Mouse (Mus musculus): ENCODE data around the gene Gm12185. TPM values are rescaled to one million over a fixed set of nuclear protein-coding genes. Genes with fewer than 3 reads are reported as not detected.
"Not testable (repeated sequence)": the region's sequence is repeated elsewhere in the genome, so short reads cannot be mapped to it uniquely, and the experiment has no call there.

Gene Gm12185
- under 1 TPM in 1 of 2 experiments, not detected in 1; 0.09 TPM for total RNA-seq (2021)

DNA sequence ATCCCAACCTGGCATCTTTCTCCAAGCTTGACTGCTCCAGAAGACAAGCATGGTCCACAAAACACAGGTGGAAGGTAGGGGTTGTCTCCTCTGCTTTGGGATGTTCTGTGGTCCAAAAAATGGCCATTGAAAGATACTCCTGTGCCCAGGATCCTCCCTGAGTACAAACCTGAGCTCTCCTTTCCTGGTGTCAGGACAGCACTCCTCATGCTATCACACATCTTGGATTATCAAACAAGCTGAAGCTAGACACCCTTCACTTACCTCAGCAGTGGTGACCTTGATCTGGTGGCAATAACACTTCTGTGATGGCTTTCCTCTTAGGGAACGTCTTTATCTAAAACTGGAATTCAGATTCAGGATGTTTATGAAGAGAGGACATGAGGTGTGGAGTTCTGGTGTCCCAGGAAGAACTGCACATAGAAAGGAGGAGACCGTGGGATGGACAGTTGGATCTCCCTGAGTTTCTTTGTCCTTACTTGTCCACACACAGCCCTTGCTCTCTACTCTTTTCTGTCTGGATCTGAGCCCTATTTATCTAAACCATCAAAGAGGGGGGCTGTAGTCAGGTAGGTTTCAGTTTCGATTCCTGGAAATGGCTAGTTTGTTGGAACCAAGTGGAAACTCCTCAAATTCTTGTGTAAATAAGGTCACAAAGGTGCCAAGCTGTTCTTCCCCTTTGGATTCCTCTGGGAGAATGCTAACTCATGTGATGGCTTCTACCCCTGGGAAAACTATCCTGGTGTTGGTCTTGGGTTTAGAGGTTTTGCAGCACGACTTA lies at the start of gene Gm12185:
Gene Gm12185, minus strand, starts transcription at position 487 of the 781 bp plus-strand sequence.
- DNase-seq (ENCODE audit: extremely low spot score in 1 of 2, low spot score in 1 of 2), result not testable (repeated sequence)

DNA sequence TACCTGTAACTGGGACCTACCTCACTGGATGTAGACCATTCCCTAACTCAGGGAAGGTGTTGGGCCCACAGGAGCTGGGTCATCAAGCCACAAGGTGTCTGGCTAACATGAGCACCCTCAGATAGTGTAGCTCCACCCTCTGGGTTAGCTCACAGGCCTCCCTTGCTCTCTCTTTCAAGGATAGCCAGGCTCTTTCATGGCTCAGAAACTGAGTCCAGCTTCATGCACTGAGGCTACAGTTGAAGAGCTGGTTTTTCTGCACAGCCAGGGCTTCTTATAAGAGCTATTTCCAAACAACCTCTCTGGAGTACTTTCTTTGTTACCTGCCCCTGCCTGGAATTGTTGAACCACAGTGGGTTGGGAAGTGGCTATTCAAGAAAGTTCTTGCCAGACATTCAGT lies 20.0 kb upstream of the Gm12185 start:
- not testable (repeated sequence) for DNase-seq (ENCODE audit: extremely low spot score in 1 of 2, low spot score in 1 of 2)

DNA sequence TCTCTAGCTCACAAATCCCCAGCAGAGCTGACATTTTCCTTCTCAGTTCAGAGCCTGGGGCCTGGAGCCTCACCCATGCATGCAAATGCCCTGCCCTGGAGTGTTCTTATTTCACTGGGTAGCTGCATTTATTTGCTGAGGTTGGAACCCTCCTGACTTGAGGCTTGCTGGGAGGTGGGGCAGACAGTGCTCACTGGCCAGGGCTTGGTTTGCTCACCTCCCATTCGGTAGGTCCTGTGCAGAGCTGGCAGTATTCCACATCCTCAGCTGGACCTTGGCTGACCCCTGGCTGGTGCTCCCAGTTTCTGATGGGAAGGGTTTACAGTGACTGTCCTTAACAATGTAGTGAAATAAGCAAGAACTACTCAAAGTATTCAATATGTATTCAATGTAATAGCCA lies 14.8 kb upstream of the Gm12185 start:
- DNase-seq (ENCODE audit: extremely low spot score in 1 of 2, low spot score in 1 of 2), result not testable (repeated sequence)

DNA sequence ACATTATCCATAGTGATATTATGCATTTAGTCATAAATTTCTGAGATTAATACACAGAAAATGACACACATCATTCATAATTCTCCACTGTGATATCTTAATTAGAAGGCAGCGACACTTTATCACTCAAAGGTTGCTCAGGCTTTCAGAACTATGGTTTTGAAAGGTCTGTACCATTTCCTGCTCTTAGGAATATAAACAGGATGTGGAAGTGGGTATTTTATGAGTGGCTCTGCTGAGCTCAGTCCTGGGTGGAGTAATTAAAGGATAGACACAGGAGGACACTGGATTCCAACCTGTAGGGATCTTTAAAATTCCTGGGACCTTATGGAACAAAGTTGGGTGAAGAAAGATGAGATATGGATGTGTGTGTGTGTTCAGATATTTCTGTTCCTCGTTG lies 14.3 kb upstream of the Gm12185 start:
- not testable (repeated sequence) for DNase-seq (ENCODE audit: extremely low spot score in 1 of 2, low spot score in 1 of 2)

DNA sequence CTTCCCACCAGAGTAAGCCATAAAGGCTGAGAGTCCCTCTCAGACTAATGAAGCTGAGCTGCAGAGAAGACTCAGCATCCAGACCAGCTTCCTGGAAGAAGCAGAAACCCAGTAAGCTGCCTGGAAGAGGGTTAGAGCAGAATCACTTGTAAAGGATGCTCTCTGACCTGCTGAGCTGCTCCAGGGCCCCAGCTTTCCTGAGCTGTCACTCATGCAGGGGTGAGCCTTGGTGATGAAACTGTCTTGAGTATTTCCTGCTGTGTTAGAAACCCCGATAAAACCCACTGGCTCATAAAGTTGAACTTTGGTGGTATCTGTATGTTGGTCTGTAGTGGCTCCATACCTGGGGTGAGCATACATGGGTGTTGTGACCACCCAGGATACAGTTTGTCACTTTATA lies 8.4 kb upstream of the Gm12185 start:
- DNase-seq (ENCODE audit: extremely low spot score in 1 of 2, low spot score in 1 of 2), result not testable (repeated sequence)

DNA sequence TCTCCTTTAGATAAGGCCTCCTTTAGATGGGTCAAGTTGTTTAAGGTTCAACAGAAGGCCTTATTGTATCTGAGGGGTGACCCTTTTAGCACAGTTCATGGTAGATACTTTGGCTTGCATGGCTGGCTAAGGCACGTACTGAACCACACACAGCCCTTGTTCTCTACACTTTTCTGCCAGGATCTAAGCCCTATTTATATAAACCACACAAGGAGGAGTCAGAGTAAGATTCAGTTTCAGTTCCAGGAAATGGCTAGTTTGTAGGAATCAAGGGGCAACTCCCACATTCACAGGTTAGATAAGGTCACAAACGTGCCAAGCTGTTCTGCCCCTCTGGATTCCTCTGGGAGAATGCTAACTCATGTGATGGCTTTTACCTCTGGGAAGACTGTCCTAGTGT lies 2.0 kb upstream of the Gm12185 start, which contains the start of gene Tgtp1:
Gene Tgtp1, minus strand, starts transcription at position 155 of the 400 bp plus-strand sequence.
- DNase-seq (ENCODE audit: extremely low spot score in 1 of 2, low spot score in 1 of 2), result not testable (repeated sequence)

DNA sequence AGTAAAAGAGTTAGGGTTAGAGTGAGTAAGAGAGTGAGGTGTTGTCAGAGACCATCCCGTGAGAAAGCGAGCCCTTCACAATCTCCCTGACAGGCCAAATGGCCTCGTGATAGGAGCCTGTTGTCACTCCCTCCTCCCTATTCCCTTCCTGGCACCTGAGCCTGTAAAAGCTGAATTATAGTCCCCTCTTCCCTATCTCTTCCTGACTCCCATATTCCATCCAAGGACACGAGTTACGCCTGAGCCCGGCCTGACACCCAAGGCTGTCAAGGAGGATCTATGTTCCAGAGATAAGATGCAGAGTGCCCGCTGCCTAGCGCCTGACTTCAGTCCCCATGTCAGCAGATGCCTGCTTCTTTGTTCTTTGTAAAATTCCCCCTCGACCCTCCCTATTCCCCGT lies 1.3 kb upstream of the Gm12185 start:
- not testable (repeated sequence) for DNase-seq (ENCODE audit: extremely low spot score in 1 of 2, low spot score in 1 of 2)

DNA sequence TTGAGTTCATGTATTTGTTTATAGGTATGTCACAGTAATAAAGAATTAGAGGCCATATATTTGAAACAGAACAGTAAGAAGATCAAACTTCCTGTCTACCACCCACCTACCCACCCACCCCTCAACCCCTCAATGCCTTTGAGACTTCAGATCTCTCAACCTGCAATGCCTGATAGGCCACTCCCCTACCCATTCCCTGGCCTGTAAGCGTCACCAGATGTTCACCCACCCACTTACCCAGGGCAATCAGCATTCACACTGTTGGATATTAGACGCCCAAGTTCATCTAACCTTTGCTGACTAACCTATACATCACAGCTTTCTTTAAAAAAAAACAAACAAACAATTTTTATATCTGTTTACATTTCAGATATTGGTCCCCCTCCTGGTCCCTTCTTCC lies 2.0 kb downstream of the Gm12185 start:
- not testable (repeated sequence) for DNase-seq (ENCODE audit: extremely low spot score in 1 of 2, low spot score in 1 of 2)

DNA sequence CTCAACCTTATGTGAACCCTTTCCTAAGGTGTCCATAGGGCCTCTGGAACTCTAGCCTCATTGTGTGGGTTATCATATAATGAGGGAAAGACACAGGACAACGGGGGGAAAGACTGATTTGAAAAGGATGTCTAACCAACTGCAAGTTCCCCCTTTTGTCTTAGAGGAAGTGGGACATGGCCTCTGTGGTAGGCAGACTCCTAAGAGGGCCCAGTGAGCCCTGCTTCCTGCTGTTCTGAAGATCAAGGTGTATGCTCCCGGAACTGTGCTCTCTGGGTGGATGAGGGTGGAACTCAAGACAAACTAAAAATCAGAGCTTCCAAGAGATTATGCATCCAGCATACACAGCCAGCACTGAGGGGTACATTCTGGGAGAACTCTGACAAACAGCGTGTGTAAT lies 3.8 kb downstream of the Gm12185 start:
- not testable (repeated sequence) for DNase-seq (ENCODE audit: extremely low spot score in 1 of 2, low spot score in 1 of 2)

DNA sequence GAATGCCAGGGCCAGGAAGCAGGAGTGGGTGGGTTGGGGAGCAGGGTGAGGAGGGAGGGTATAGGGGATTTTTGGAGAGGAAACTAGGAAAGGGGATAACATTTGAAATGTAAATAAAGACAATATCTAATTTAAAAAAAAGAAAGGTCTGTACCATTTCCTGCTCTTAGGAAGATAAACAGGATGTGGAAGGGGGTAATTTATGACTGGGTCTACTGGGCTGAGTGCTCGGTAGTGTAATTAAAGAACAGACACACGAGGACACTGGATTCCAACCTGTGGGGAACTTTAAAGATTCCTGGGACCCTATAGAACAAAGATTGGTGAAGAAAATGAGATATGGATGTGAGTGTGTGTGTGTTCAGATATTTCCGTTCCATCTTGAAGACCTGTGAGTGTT lies 9.2 kb downstream of the Gm12185 start:
- DNase-seq (ENCODE audit: extremely low spot score in 1 of 2, low spot score in 1 of 2), result not testable (repeated sequence)

DNA sequence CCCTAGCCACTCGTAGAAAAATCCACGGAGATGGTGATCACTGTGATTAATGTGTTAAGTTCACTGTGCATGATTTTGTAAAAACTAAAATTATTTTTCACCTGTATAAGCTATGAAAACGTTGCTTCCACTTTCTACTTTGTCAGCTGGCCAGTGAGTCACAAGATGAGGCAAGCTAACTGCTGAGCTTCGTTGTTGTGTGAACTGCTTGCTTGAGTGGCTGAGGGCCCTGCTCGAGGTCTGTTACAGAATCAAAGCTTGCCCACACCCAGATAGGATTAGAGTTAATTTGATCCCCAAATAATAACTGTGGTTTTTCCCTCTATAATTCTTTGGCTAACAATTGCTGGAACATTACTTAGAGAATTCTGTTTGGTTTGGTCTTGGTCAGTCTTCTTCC lies 12.0 kb downstream of the Gm12185 start:
- DNase-seq (ENCODE audit: extremely low spot score in 1 of 2, low spot score in 1 of 2), result not testable (repeated sequence)

DNA sequence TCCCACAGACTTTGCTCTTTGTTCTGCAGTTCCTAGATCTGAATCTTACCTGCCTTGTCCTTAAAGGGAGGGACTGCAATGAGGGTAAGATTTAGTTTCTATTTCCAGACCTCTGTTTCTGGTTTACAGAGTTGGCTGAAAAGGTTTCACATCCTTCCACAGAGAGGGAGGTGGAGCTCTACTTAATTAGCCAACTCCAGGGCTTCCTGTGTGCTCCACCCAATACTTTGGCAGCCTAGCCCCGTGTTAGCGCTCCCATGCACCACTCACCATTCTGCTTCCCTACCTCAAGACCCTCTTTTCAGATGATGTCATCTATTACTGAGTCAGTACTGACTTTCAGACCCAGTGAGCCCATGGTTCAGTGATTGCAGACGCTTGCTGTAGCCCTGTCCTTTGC lies 12.8 kb downstream of the Gm12185 start, which contains the start of gene 9930111J21Rik1:
Gene 9930111J21Rik1, minus strand, starts transcription at position 148 of the 400 bp plus-strand sequence.
- DNase-seq (ENCODE audit: extremely low spot score in 1 of 2, low spot score in 1 of 2), result not testable (repeated sequence)

DNA sequence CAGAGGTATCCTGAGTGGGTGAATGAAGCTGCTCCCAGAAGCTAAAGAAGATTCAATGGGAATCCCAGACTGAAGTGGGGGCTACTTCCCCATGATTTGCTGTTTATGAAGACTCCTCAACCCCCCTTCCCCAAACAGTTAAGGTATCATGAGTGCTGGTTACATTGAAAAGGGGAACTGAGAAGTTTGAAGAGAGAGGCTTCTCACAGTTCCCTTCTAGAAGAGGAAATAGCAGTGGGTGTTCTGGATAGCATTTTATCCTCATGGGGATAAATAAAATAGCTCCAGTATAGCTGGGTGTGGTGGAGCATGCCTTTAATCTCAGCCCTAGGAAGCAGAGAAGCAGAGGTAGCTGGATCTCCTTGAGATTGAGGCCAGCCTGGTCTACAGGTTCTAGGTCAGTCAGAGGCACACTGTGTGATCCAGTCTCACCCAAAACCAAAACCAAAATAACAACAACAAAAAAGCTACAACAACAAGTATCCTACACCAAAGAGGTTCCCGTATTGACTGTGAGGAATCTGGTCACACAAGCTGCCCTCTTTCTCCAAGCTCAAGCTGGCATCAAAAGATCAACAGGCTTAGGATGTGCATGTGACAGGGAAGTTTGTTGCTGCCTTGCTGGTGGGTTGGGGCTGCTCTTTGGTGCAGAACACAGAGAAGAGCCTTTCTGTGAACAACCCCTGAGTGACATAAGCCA lies 13.6 kb downstream of the Gm12185 start, which contains the start of gene Olfr56:
Gene Olfr56, plus strand, starts transcription at position 650 of the 700 bp plus-strand sequence.
- not testable (repeated sequence) for DNase-seq (ENCODE audit: extremely low spot score in 1 of 2, low spot score in 1 of 2)

DNA sequence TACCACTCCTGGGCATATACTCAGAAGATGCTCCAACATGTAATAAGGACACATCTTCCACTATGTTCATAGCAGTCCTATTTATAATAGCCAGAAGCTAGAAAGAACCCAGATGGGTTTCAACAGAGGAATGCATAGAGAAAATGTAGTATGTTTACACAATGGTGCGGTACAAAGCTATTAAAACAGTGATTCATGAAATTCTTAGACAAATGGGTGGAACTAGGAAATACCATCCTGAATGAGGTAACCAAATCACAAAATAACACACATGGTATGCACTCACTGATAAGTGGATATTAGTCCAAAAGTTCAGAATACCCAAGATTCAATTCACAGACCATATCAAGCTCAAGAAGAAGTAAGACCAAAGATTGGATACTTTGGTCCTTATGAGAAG lies 17.3 kb downstream of the Gm12185 start:
- not testable (repeated sequence) for DNase-seq (ENCODE audit: extremely low spot score in 1 of 2, low spot score in 1 of 2)

DNA sequence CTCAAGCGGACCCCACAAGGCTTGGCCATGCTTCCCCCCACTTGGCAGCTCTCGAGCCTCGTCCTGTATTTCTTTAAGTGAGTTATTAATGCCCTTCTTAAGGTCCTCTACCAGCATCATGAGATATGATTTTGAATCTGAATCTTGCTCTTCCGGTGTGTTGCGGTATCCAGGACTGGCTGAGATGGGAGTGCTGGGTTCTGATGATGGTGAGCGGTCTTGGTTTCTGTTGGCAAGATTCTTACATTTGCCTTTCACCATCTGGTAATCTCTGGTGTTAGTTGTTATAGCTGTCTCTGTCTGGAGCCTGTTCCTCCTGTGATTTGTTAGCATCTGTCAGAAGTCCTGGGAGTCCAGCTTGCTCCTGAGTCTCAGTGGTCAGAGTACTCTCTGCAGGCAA lies 45.9 kb downstream of the Gm12185 start, which contains the start of gene Psme2b:
Gene Psme2b, minus strand, starts transcription at position 101 of the 400 bp plus-strand sequence.
- DNase-seq (ENCODE audit: extremely low spot score in 1 of 2, low spot score in 1 of 2), result not testable (repeated sequence)

DNA sequence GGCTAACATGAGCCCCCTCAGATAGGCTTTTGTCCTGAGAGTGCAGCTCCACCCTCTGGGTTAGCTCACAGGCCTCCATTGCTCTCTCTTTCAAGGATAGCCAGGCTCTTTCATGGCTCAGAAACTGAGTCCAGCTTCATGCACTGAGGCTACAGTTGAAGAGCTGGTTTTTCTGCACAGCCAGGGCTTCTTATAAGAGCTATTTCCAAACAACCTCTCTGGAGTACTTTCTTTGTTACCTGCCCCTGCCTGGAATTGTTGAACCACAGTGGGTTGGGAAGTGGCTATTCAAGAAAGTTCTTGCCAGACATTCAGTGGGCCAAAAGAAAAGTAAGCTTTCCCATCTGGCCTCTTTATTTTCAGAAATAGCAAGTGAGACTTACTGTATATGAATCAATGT lies 52.7 kb downstream of the Gm12185 start:
- DNase-seq (ENCODE audit: extremely low spot score in 1 of 2, low spot score in 1 of 2), result not testable (repeated sequence)

DNA sequence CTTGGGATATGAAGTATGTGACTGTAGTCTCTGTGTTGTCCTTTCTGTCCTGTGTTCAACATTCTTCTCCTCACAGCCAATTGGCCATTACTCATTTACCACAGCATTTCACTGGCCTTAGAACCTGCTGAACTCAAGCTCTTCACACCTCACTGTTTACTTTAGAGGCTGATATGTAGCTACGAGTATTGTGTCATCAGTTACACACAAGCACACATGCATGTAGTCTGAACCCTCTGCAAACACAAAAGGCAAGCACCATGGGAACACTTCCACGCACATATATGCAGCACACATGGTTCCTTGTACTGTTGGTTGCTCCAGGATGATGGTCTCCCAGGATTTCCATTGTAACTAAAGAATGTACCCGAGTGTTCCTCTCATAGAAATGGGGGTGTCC lies 56.7 kb downstream of the Gm12185 start:
- not testable (repeated sequence) for DNase-seq (ENCODE audit: extremely low spot score in 1 of 2, low spot score in 1 of 2)

DNA sequence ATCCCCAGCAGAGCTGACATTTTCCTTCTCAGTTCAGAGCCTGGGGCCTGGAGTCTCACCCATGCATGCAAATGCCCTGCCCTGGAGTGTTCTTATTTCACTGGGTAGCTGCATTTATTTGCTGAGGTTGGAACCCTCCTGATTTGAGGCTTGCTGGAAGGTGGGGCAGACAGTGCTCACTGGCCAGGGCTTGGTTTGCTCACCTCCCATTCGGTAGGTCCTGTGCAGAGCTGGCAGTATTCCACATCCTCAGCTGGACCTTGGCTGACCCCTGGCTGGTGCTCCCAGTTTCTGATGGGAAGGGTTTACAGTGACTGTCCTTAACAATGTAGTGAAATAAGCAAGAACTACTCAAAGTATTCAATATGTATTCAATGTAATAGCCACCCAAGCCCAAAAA lies 58.1 kb downstream of the Gm12185 start:
- DNase-seq (ENCODE audit: extremely low spot score in 1 of 2, low spot score in 1 of 2), result not testable (repeated sequence)

DNA sequence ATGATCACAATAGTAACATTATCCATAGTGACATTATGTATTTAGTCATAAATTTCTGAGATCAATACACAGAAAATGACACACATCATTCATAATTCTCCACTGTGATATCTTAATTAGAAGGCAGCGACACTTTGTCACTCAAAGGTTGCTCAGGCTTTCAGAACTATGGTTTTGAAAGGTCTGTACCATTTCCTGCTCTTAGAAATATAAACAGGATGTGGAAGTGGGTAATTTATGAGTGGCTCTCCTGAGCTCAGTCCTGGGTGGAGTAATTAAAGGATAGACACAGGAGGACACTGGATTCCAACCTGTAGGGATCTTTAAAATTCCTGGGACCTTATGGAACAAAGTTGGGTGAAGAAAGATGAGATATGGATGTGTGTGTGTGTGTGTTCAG lies 58.6 kb downstream of the Gm12185 start:
- not testable (repeated sequence) for DNase-seq (ENCODE audit: extremely low spot score in 1 of 2, low spot score in 1 of 2)

DNA sequence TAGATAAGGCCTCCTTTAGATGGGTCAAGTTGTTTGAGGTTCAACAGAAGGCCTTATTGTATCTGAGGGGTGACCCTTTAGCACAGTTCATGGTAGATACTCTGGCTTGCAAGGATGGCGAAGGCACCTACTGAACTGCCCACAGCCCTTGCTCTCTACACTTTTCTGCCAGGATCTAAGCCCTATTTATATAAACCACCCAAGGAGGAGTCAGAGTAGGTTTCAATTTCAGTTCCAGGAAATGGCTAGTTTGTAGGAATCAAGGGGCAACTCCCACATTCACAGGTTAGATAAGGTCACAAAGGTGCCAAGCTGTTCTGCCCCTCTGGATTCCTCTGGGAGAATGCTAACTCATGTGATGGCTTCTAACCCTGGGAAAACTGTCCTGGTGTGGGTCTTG lies 64.0 kb downstream of the Gm12185 start:
- DNase-seq (ENCODE audit: extremely low spot score in 1 of 2, low spot score in 1 of 2), result not testable (repeated sequence)

DNA sequence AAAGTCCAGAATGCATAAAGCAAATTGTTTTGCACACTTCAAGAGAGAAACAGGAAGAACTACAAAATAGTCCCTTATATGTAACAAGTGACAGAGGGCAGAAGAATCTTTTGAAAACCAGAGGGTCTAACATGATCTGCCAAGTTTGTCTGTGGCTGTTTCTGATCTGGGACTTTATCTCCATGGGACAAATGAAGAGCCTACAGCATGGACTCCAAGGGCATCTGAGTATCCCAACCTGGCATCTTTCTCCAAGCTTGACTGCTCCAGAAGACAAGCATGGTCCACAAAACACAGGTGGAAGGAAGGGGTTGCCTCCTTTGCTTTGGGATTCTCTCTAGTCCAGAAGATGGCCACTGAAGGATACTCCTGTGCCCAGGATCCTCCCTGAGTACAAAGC lies 65.6 kb downstream of the Gm12185 start:
- not testable (repeated sequence) for DNase-seq (ENCODE audit: extremely low spot score in 1 of 2, low spot score in 1 of 2)
